Mouse (Mus musculus) hindbrain, embryonic 12.5 days (tissue): ENCODE measurements around the gene Zfp992. TPM values are rescaled to one million over a fixed set of nuclear protein-coding genes. Genes with fewer than 3 reads are reported as not detected.
A peak's percentile ranks its signal among the peaks of the same experiment; 100 is the strongest.
"Not testable (repeated sequence)": the region's sequence is repeated elsewhere in the genome, so short reads cannot be mapped to it uniquely, and the experiment has no call there.

Experiments
- ATAC-seq: fragments of 200-750 bp; cut with Nextera tagmentation; 2 replicates; pipeline ENCODE4 v1.8.0; 2017; ENCODE audit warnings: moderate TSS enrichment; ENCODE audit not compliant: low FRiP score
- H3K27ac ChIP-seq: fragments of 300-500 bp; sonication (generic); 2 replicates; pipeline ENCODE4 v1.5.1; 2016; ENCODE audit warnings: mild to moderate bottlenecking
- H3K27me3 ChIP-seq: fragments of 300-500 bp; sonication (generic); 2 replicates; pipeline ENCODE4 v1.6.1; 2016; ENCODE audit warnings: mild to moderate bottlenecking
- H3K36me3 ChIP-seq: fragments of 300-500 bp; sonication (generic); 2 replicates; pipeline ENCODE4 v1.6.1; 2016; ENCODE audit warnings: mild to moderate bottlenecking
- H3K4me1 ChIP-seq: fragments of 300-500 bp; sonication (generic); 2 replicates; pipeline ENCODE4 v1.6.1; 2016
- H3K4me2 ChIP-seq: fragments of 300-500 bp; sonication (generic); replicated peaks from 2 replicates; pipeline ENCODE4 v1.6.1; 2016; ENCODE audit warnings: mild to moderate bottlenecking
- H3K4me3 ChIP-seq: fragments of 300-500 bp; sonication (generic); 2 replicates; pipeline ENCODE4 v1.5.1; 2016; ENCODE audit warnings: mild to moderate bottlenecking
- H3K9ac ChIP-seq: fragments of 300-500 bp; sonication (generic); 2 replicates; pipeline ENCODE4 v1.6.1; 2016; ENCODE audit warnings: mild to moderate bottlenecking, moderate library complexity
- H3K9me3 ChIP-seq: fragments of 300-500 bp; sonication (generic); replicated peaks from 2 replicates; pipeline ENCODE4 v1.6.1; 2016; ENCODE audit warnings: mild to moderate bottlenecking
- WGBS: fragments of 180-500 bp; shearing (Covaris S2); methylation state at CpG from one replicate; pipeline ENCODE4 v1.1.7; 2016; 5-methylcytosine and 5-hydroxymethylcytosine counted together
- polyA plus RNA-seq: library from polyadenylated mRNA; unstranded; fragments of >200 nt; fragmentation: Nextera tagmentation; extraction: Ambion mirVana; gene quantifications from 2 replicates; pipeline ENCODE4 v1.2.1, GENCODE M21; 2016

The Zfp992 gene
- polyA plus RNA-seq = 3.1 and 3.9 TPM in 2 replicates

- not testable (repeated sequence) for H3K4me1 ChIP-seq, H3K27me3 ChIP-seq, H3K27ac ChIP-seq, H3K4me3 ChIP-seq, H3K4me2 ChIP-seq, H3K9ac ChIP-seq, H3K36me3 ChIP-seq
- H3K9me3 ChIP-seq = peaks cover 52% of the 10 kb centered on the region
- ATAC-seq = peak; percentile 58; the same call in 1 of the 2 replicates
- WGBS = 91% methylated on average over 2 of the region's 2 CpGs
Measured at GRCm38 (mm10) chr4:146448950-146449349, at the start of gene Zfp992. Gene Zfp992, plus strand, starts transcription at chr4:146449023.

GRCm38 (mm10) chr4:146429467-146429866 is 19.4 kb upstream of the Zfp992 start:
- H3K9ac ChIP-seq, H3K27ac ChIP-seq, H3K36me3 ChIP-seq, H3K4me1 ChIP-seq, ATAC-seq, H3K4me3 ChIP-seq, H3K4me2 ChIP-seq, H3K27me3 ChIP-seq: not testable (repeated sequence)
- 0% methylated on average over 1 of the region's 1 CpGs for WGBS
- peaks cover 11% of the 10 kb centered on the region for H3K9me3 ChIP-seq

- 65% methylated on average over 2 of the region's 2 CpGs for WGBS
- ATAC-seq = not testable (repeated sequence)
Measured at GRCm38 (mm10) chr4:146430876-146431275, 17.9 kb upstream of the Zfp992 start.

GRCm38 (mm10) chr4:146435539-146435938 is 13.3 kb upstream of the Zfp992 start:
- WGBS = 84% methylated on average over 2 of the region's 2 CpGs

More at GRCm38 (mm10) chr4:146430876-146431275, 17.9 kb upstream of the Zfp992 start:
- not testable (repeated sequence) for H3K27ac ChIP-seq, H3K36me3 ChIP-seq, H3K9ac ChIP-seq, H3K4me3 ChIP-seq, H3K4me1 ChIP-seq, H3K4me2 ChIP-seq, H3K27me3 ChIP-seq
- peaks cover 15% of the 10 kb centered on the region for H3K9me3 ChIP-seq

GRCm38 (mm10) chr4:146437256-146437655 is 11.6 kb upstream of the Zfp992 start:
- WGBS = 86% methylated on average over 1 of the region's 2 CpGs

More at GRCm38 (mm10) chr4:146435539-146435938, 13.3 kb upstream of the Zfp992 start:
- not testable (repeated sequence) for H3K36me3 ChIP-seq, H3K4me1 ChIP-seq, H3K4me3 ChIP-seq, H3K27ac ChIP-seq, ATAC-seq, H3K9ac ChIP-seq, H3K27me3 ChIP-seq, H3K4me2 ChIP-seq
- peaks cover 17% of the 10 kb centered on the region; the same call in 1 of the 2 replicates for H3K9me3 ChIP-seq

GRCm38 (mm10) chr4:146444345-146444744 is 4.5 kb upstream of the Zfp992 start:
- not testable (repeated sequence) for H3K36me3 ChIP-seq, H3K4me3 ChIP-seq, H3K9ac ChIP-seq, H3K27ac ChIP-seq, H3K4me2 ChIP-seq, ATAC-seq, H3K27me3 ChIP-seq, H3K4me1 ChIP-seq
- peaks cover 48% of the 10 kb centered on the region for H3K9me3 ChIP-seq

More at GRCm38 (mm10) chr4:146437256-146437655, 11.6 kb upstream of the Zfp992 start:
- H3K4me1 ChIP-seq, H3K4me2 ChIP-seq, H3K4me3 ChIP-seq, H3K9ac ChIP-seq, H3K27ac ChIP-seq, ATAC-seq, H3K27me3 ChIP-seq, H3K36me3 ChIP-seq: not testable (repeated sequence)
- H3K9me3 ChIP-seq = peaks cover 13% of the 10 kb centered on the region; the same call in 1 of the 2 replicates

- not testable (repeated sequence) for ATAC-seq, H3K27ac ChIP-seq, H3K4me1 ChIP-seq, H3K36me3 ChIP-seq, H3K4me3 ChIP-seq, H3K9ac ChIP-seq, H3K4me2 ChIP-seq, H3K27me3 ChIP-seq
- H3K9me3 ChIP-seq = peaks cover 48% of the 10 kb centered on the region
Measured at GRCm38 (mm10) chr4:146445121-146445520, 3.7 kb upstream of the Zfp992 start.

GRCm38 (mm10) chr4:146446135-146446534 is 2.7 kb upstream of the Zfp992 start:
- ATAC-seq, H3K36me3 ChIP-seq, H3K27ac ChIP-seq, H3K4me2 ChIP-seq, H3K4me3 ChIP-seq, H3K9ac ChIP-seq, H3K27me3 ChIP-seq, H3K4me1 ChIP-seq: not testable (repeated sequence)
- WGBS = 81% methylated on average over 4 of the region's 4 CpGs
- H3K9me3 ChIP-seq = peaks cover 48% of the 10 kb centered on the region

- 88% methylated on average over 2 of the region's 2 CpGs for WGBS
- peaks cover 48% of the 10 kb centered on the region for H3K9me3 ChIP-seq
- not testable (repeated sequence) for H3K27ac ChIP-seq, H3K4me3 ChIP-seq, H3K4me1 ChIP-seq, H3K27me3 ChIP-seq, H3K9ac ChIP-seq, H3K4me2 ChIP-seq, H3K36me3 ChIP-seq, ATAC-seq
Measured at GRCm38 (mm10) chr4:146447016-146447415, 1.8 kb upstream of the Zfp992 start.

- peaks cover 52% of the 10 kb centered on the region for H3K9me3 ChIP-seq
- H3K36me3 ChIP-seq, H3K4me1 ChIP-seq, H3K9ac ChIP-seq, H3K4me3 ChIP-seq, H3K27me3 ChIP-seq, H3K4me2 ChIP-seq, H3K27ac ChIP-seq: not testable (repeated sequence)
- ATAC-seq = 0 out of 2 replicates have a peak, but pooled peaks have one; percentile 30
- 85% methylated on average over 5 of the region's 5 CpGs for WGBS
Measured at GRCm38 (mm10) chr4:146449711-146450110, 888 bp downstream of the Zfp992 start.

GRCm38 (mm10) chr4:146452576-146452975 is 3.8 kb downstream of the Zfp992 start:
- WGBS = 88% methylated on average over 2 of the region's 2 CpGs
- ATAC-seq, H3K27ac ChIP-seq: not testable (repeated sequence)

GRCm38 (mm10) chr4:146454170-146454569 is 5.3 kb downstream of the Zfp992 start:
- not testable (repeated sequence) for H3K4me3 ChIP-seq, H3K27ac ChIP-seq, H3K27me3 ChIP-seq, H3K36me3 ChIP-seq, H3K9ac ChIP-seq, H3K4me1 ChIP-seq, ATAC-seq, H3K4me2 ChIP-seq
- 65% methylated on average over 1 of the region's 1 CpGs for WGBS
- peaks cover 60% of the 10 kb centered on the region for H3K9me3 ChIP-seq

More at GRCm38 (mm10) chr4:146452576-146452975, 3.8 kb downstream of the Zfp992 start:
- peaks cover 62% of the 10 kb centered on the region for H3K9me3 ChIP-seq
- not testable (repeated sequence) for H3K4me2 ChIP-seq, H3K9ac ChIP-seq, H3K4me1 ChIP-seq, H3K4me3 ChIP-seq, H3K27me3 ChIP-seq, H3K36me3 ChIP-seq

- Histone ChIP-seq H3K9ac (no peak overlapping the region), H3K4me3 (no peak overlapping the region), H3K27ac (no peak overlapping the region), H3K4me1 (no peaks in the 10 kb centered on the region), H3K9me3 (peaks cover 64% of the 10 kb centered on the region), H3K4me2 (no peak overlapping the region), H3K36me3 (no peaks in the 10 kb centered on the region), H3K27me3 (no peaks in the 10 kb centered on the region)
- ATAC-seq = peak; percentile 17
- WGBS = 55% methylated on average over 2 of the region's 2 CpGs
Measured at GRCm38 (mm10) chr4:146454896-146455295, 6.1 kb downstream of the Zfp992 start.
